Mouse (Mus musculus) regulatory T cell (primary cell): Measurements from ENCODE around the gene Nudt8.

Experiments used
- in situ Hi-C: fragments of 300-600 bp; cut with MboI, MseI; formaldehyde crosslinking; loops from one replicate; pipeline ENCODE4 v1.15.1; 2025; ENCODE audit warnings: high pct_unique_total_duplicates

Nudt8 gene

DNA sequence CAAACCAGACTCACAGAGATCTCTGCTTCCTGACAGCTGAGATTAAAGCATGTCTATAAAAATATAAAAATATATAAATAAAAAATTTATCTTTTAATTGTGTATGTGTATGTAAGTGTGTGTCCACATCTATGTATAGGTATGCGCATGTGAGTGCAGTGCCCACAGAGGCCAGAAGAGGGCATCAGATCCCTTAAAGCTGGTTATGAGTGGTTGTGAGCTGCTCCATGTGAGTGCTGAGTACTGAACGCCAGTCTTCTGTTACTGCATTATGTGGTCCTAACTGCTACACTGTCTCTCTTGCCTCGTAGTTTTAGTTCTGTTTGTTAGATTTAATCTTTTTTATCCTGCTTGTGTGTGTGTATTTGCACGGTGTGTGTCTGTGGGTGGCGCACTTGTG is 50.6 kb downstream of the Nudt8 start:
- in situ Hi-C loops, result no loop called here
